Mouse (Mus musculus) ES-Bruce4 (cell line): Measurements from ENCODE around the gene Jakmip3.

ENCODE experiments used
- CTCF ChIP-seq: IDR thresholded peaks from one replicate; pipeline ENCODE4 v1.8.1; 2011; ENCODE audit warnings: low read depth, low read length
- POLR2A ChIP-seq: IDR thresholded peaks from one replicate; pipeline ENCODE4 v1.8.1; 2011; ENCODE audit warnings: low read length; ENCODE audit not compliant: insufficient read depth

GRCm38 (mm10) chr7:138908768-138909276 is 31.7 kb upstream of the Jakmip3 start:
- TF ChIP-seq POLR2A (no peak), CTCF (no peak)
